Mouse (Mus musculus): ENCODE results near the gene Olfr1309. TPM values are rescaled to one million over a fixed set of nuclear protein-coding genes. Genes with fewer than 3 reads are reported as not detected.

The Olfr1309 gene
- polyA plus RNA-seq (2015; fragmentation: Illumina TruSeq; extraction: RNeasy Lipid Tissue Mini Kit (QIAGEN cat#74804); ENCODE audit: insufficient read depth, low read depth, low replicate concordance), result not detected

GRCm38 (mm10) chr2:111990181-111990580, at the start of gene Olfr1309:
Gene Olfr1309, minus strand, starts transcription at chr2:111990281.

GRCm38 (mm10) chr2:112024312-112024711, 34.2 kb upstream of the Olfr1309 start, which contains the start of gene Olfr1311:
Gene Olfr1311, minus strand, starts transcription at chr2:112024412.

GRCm38 (mm10) chr2:112012608-112013007, 22.5 kb upstream of the Olfr1309 start, which contains the start of gene Olfr1310:
Gene Olfr1310, minus strand, starts transcription at chr2:112012708.

GRCm38 (mm10) chr2:111964844-111965243, 25.2 kb downstream of the Olfr1309 start, which contains the start of gene Olfr1308:
Gene Olfr1308, minus strand, starts transcription at chr2:111964944.

GRCm38 (mm10) chr2:111949340-111949739, 40.7 kb downstream of the Olfr1309 start, which contains the start of gene Olfr1307:
Gene Olfr1307, minus strand, starts transcription at chr2:111949440.

Other genes with a start within 250 kb of the Olfr1309 start
- not detected for gene Olfr1301, start 239.3 kb downstream of the Olfr1309 start, polyA plus RNA-seq (2015; fragmentation: Illumina TruSeq; extraction: RNeasy Lipid Tissue Mini Kit (QIAGEN cat#74804); ENCODE audit: insufficient read depth, low read depth, low replicate concordance)
- gene Olfr1302, start 212.9 kb downstream of the Olfr1309 start, polyA plus RNA-seq (2015; fragmentation: Illumina TruSeq; extraction: RNeasy Lipid Tissue Mini Kit (QIAGEN cat#74804); ENCODE audit: insufficient read depth, low read depth, low replicate concordance), result not detected
- not detected for gene Olfr1303, start 169.9 kb downstream of the Olfr1309 start, polyA plus RNA-seq (2015; fragmentation: Illumina TruSeq; extraction: RNeasy Lipid Tissue Mini Kit (QIAGEN cat#74804); ENCODE audit: insufficient read depth, low read depth, low replicate concordance)
- gene Olfr1305, start 113.1 kb downstream of the Olfr1309 start, polyA plus RNA-seq (2015; fragmentation: Illumina TruSeq; extraction: RNeasy Lipid Tissue Mini Kit (QIAGEN cat#74804); ENCODE audit: insufficient read depth, low read depth, low replicate concordance), result not detected
- not detected for gene Olfr1306, start 74.0 kb downstream of the Olfr1309 start, polyA plus RNA-seq (2015; fragmentation: Illumina TruSeq; extraction: RNeasy Lipid Tissue Mini Kit (QIAGEN cat#74804); ENCODE audit: insufficient read depth, low read depth, low replicate concordance)
- not detected for gene Olfr1307, start 40.8 kb downstream of the Olfr1309 start, polyA plus RNA-seq (2015; fragmentation: Illumina TruSeq; extraction: RNeasy Lipid Tissue Mini Kit (QIAGEN cat#74804); ENCODE audit: insufficient read depth, low read depth, low replicate concordance)
- gene Olfr1308, start 25.3 kb downstream of the Olfr1309 start, polyA plus RNA-seq (2015; fragmentation: Illumina TruSeq; extraction: RNeasy Lipid Tissue Mini Kit (QIAGEN cat#74804); ENCODE audit: insufficient read depth, low read depth, low replicate concordance), result not detected
- gene Olfr1310, start 22.4 kb upstream of the Olfr1309 start, polyA plus RNA-seq (2015; fragmentation: Illumina TruSeq; extraction: RNeasy Lipid Tissue Mini Kit (QIAGEN cat#74804); ENCODE audit: insufficient read depth, low read depth, low replicate concordance), result not detected
- not detected for gene Olfr1311, start 34.1 kb upstream of the Olfr1309 start, polyA plus RNA-seq (2015; fragmentation: Illumina TruSeq; extraction: RNeasy Lipid Tissue Mini Kit (QIAGEN cat#74804); ENCODE audit: insufficient read depth, low read depth, low replicate concordance)
- not detected for gene Olfr1312, start 60.0 kb upstream of the Olfr1309 start, polyA plus RNA-seq (2015; fragmentation: Illumina TruSeq; extraction: RNeasy Lipid Tissue Mini Kit (QIAGEN cat#74804); ENCODE audit: insufficient read depth, low read depth, low replicate concordance)
- not detected for gene Olfr1313, start 87.6 kb upstream of the Olfr1309 start, polyA plus RNA-seq (2015; fragmentation: Illumina TruSeq; extraction: RNeasy Lipid Tissue Mini Kit (QIAGEN cat#74804); ENCODE audit: insufficient read depth, low read depth, low replicate concordance)
- gene Olfr1314, start 106.5 kb upstream of the Olfr1309 start, polyA plus RNA-seq (2015; fragmentation: Illumina TruSeq; extraction: RNeasy Lipid Tissue Mini Kit (QIAGEN cat#74804); ENCODE audit: insufficient read depth, low read depth, low replicate concordance), result not detected
- gene Olfr1315-ps1, start 125.2 kb upstream of the Olfr1309 start, polyA plus RNA-seq (2015; fragmentation: Illumina TruSeq; extraction: RNeasy Lipid Tissue Mini Kit (QIAGEN cat#74804); ENCODE audit: insufficient read depth, low read depth, low replicate concordance), result not detected
- not detected for gene Olfr1316, start 144.7 kb upstream of the Olfr1309 start, polyA plus RNA-seq (2015; fragmentation: Illumina TruSeq; extraction: RNeasy Lipid Tissue Mini Kit (QIAGEN cat#74804); ENCODE audit: insufficient read depth, low read depth, low replicate concordance)
- gene Olfr1317, start 150.0 kb upstream of the Olfr1309 start, polyA plus RNA-seq (2015; fragmentation: Illumina TruSeq; extraction: RNeasy Lipid Tissue Mini Kit (QIAGEN cat#74804); ENCODE audit: insufficient read depth, low read depth, low replicate concordance), result not detected
- gene Olfr1318, start 163.9 kb upstream of the Olfr1309 start, polyA plus RNA-seq (2015; fragmentation: Illumina TruSeq; extraction: RNeasy Lipid Tissue Mini Kit (QIAGEN cat#74804); ENCODE audit: insufficient read depth, low read depth, low replicate concordance), result not detected
- 4.5 TPM for gene Lpcat4, start 249.2 kb upstream of the Olfr1309 start, polyA plus RNA-seq (2015; fragmentation: Illumina TruSeq; extraction: RNeasy Lipid Tissue Mini Kit (QIAGEN cat#74804); ENCODE audit: insufficient read depth, low read depth, low replicate concordance)